Mouse (Mus musculus) embryonic fibroblast, embryonic 13.5 days (primary cell): ENCODE measurements around the gene Gm20388.

Source experiments
- CTCF ChIP-seq: IDR thresholded peaks from 2 replicates; pipeline ENCODE4 v1.5.1; 2011; ENCODE audit warnings: mild to moderate bottlenecking, control low read depth, low read length, moderate library complexity, borderline replicate concordance; ENCODE audit not compliant: insufficient read depth
- POLR2A ChIP-seq: IDR thresholded peaks from 2 replicates; pipeline ENCODE4 v1.6.1; 2011; ENCODE audit warnings: low read depth, mild to moderate bottlenecking, control low read depth, low read length, moderate library complexity

- TF ChIP-seq CTCF = no peak
- no peak for TF ChIP-seq POLR2A
Measured at GRCm38 (mm10) chr8:121071454-121071853, 1160.8 kb downstream of the Gm20388 start.
